Mouse (Mus musculus) E14TG2a.4 (cell line): ENCODE results near the gene Tcf3.

Source experiments
- CTCF ChIP-seq: conservative IDR thresholded peaks from 2 replicates; pipeline ENCODE4 v1.5.1; 2014; ENCODE audit warnings: low read length
- NANOG ChIP-seq: IDR thresholded peaks from 2 replicates; pipeline ENCODE4 v1.6.1; 2014; ENCODE audit warnings: borderline replicate concordance, low read length, mixed read lengths
- POU5F1 ChIP-seq: IDR thresholded peaks from 2 replicates; pipeline ENCODE4 v1.6.1; 2014; ENCODE audit warnings: low read length, borderline replicate concordance

DNA sequence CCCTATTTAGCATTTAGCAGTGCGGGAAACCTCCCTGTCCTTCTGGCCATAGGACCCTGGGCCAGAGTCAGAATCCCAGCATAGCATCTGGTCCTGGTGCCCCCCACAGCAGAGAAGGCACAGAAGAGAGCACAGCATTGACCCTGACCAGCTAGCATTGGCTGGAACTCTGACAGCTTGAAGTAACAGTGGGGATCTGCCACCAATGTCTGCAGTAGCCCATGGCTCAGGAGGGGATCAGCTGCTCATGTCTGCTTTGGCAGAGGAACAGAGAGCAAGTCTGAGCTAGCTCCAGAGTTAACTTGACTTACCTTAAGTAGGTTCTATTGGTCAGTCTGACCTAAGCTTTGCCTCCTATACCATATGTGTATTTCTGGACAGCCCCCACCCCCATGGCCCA is 15.6 kb downstream of the Tcf3 start:
- TF ChIP-seq CTCF (no peak), NANOG (no peak), POU5F1 (no peak)
